Mouse (Mus musculus) midbrain, embryonic 13.5 days (tissue): ENCODE measurements around the gene Mptx2. TPM values are rescaled to one million over a fixed set of nuclear protein-coding genes. Genes with fewer than 3 reads are reported as not detected.
"Not testable (repeated sequence)": the region's sequence is repeated elsewhere in the genome, so short reads cannot be mapped to it uniquely, and the experiment has no call there.

Experiments used
- ATAC-seq: fragments of 200-750 bp; cut with Nextera tagmentation; 2 replicates; pipeline ENCODE4 v1.8.0; 2017; ENCODE audit warnings: mild to moderate bottlenecking, moderate TSS enrichment, moderate library complexity
- H3K27ac ChIP-seq: fragments of 300-500 bp; sonication (generic); 2 replicates; pipeline ENCODE4 v1.5.1; 2015; ENCODE audit warnings: inconsistent platforms, mild to moderate bottlenecking, moderate library complexity
- H3K27me3 ChIP-seq: fragments of 300-500 bp; sonication (generic); 2 replicates; pipeline ENCODE4 v1.6.1; 2015; ENCODE audit warnings: mild to moderate bottlenecking, inconsistent platforms
- H3K36me3 ChIP-seq: fragments of 300-500 bp; sonication (generic); 2 replicates; pipeline ENCODE4 v1.6.1; 2015; ENCODE audit warnings: mild to moderate bottlenecking, inconsistent platforms
- H3K4me1 ChIP-seq: fragments of 300-500 bp; sonication (generic); replicated peaks from 2 replicates; pipeline ENCODE4 v1.6.1; 2015; ENCODE audit warnings: inconsistent platforms
- H3K4me2 ChIP-seq: fragments of 300-500 bp; sonication (generic); replicated peaks from 2 replicates; pipeline ENCODE4 v1.6.1; 2015; ENCODE audit warnings: moderate library complexity, mild to moderate bottlenecking, inconsistent platforms
- H3K4me3 ChIP-seq: fragments of 300-500 bp; sonication (generic); replicated peaks from 2 replicates; pipeline ENCODE4 v1.5.1; 2015; ENCODE audit warnings: mild to moderate bottlenecking, inconsistent platforms
- H3K9ac ChIP-seq: fragments of 300-500 bp; sonication (generic); replicated peaks from 2 replicates; pipeline ENCODE4 v1.6.1; 2015; ENCODE audit warnings: mild to moderate bottlenecking, inconsistent platforms
- H3K9me3 ChIP-seq: fragments of 300-500 bp; sonication (generic); 2 replicates; pipeline ENCODE4 v1.6.1; 2016; ENCODE audit warnings: mild to moderate bottlenecking, inconsistent platforms
- whole genome bisulfite sequencing: fragments of 180-500 bp; shearing (Covaris S2); methylation state at CpG from one replicate; pipeline ENCODE4 v1.1.7; 2015; 5-methylcytosine and 5-hydroxymethylcytosine counted together
- polyA plus RNA-seq: library from polyadenylated mRNA; unstranded; fragments of >200 nt; fragmentation: Nextera tagmentation; extraction: Ambion mirVana; gene quantifications from 2 replicates; pipeline ENCODE4 v1.2.1, GENCODE M21; 2015

Gene Mptx2
- polyA plus RNA-seq, 1 experiment from 2014 or later: not detected

DNA sequence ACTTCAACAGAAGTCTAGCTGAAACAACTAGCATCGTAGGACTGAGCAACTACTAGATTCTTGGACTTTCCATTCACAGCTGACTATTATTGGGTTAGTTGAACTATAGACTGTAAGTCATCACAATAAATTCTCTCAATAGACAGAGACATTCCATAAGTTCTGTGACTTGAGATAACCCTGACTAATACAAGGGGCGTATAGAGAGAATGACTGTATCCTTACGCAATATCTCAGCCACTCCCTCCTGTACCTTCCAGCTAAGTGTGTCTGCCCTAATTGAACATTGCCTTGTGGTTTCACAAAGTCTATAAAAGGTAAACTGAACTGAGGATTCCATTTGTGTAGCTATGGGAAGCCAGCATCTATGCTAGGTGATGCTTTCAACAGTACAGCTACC, 27.7 kb downstream of the Mptx2 start:
- no peaks in the 10 kb centered on the region for H3K27me3 ChIP-seq

DNA sequence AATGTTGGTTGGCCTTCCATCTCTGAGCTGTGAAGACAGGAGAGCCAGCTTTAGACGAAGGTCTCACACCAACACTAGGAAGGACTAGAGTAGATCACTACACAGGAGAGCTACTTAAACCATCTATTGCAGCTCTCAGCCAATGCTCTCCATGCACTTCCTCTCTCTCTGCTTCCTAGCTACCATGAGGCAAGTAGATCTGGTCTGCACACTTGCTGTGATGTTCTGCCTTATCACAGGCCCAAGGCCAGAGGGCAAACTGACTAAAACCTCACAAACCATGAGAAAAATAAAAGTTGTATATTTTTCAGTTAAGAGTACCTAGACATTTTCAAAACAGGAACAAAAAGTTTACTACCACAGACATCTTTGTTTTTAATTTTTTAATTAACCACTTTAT, 40.6 kb downstream of the Mptx2 start:
- not testable (repeated sequence) for H3K4me1 ChIP-seq, H3K27me3 ChIP-seq, H3K4me2 ChIP-seq, H3K4me3 ChIP-seq, H3K27ac ChIP-seq, H3K9me3 ChIP-seq, H3K9ac ChIP-seq, ATAC-seq, H3K36me3 ChIP-seq
- WGBS: 85% methylated on average over 1 of the region's 1 CpGs

More for the DNA sequence above, 27.7 kb downstream of the Mptx2 start:
- no peak for ATAC-seq
- no peaks in the 10 kb centered on the region for H3K4me1 ChIP-seq
- H3K36me3 ChIP-seq: no peaks in the 10 kb centered on the region
- no peak overlapping the region for H3K4me2 ChIP-seq
- H3K27ac ChIP-seq: no peak overlapping the region
- H3K9ac ChIP-seq: no peak overlapping the region
- 94% methylated on average over 3 of the region's 3 CpGs for WGBS
- H3K4me3 ChIP-seq: no peak overlapping the region
- H3K9me3 ChIP-seq: no peaks in the 10 kb centered on the region

DNA sequence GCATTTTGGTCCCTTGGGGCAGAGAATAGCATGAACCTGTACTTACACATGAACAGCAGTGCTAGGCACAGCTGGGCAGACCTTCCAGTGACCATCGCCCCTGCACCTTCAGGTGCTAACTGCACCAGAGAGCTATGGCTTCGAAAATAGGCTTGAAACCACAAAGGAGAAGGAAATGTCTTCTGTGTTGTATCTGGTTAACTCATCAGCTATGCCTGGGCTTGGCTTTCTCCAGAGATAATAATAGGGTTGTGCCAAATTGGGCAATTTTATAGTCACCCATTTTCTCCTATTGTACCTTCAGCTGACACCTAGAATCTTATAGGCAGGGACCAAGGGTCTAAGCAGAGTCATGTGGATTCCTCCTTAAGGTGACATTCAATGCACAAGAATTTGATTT, 50.5 kb downstream of the Mptx2 start, which contains the start of gene Fcer1a:
Gene Fcer1a, minus strand, starts transcription at position 134 of the 400 bp plus-strand sequence.
- H3K4me3 ChIP-seq: no peak within 1 kb of the TSS
- no peak within 1 kb of the TSS for H3K9ac ChIP-seq
- H3K4me1 ChIP-seq: no peaks in the 10 kb centered on the region
- no peak within 1 kb of the TSS for H3K4me2 ChIP-seq
- no peaks in the 10 kb centered on the region for H3K27me3 ChIP-seq
- no peak for ATAC-seq
- H3K36me3 ChIP-seq: no peaks in the 10 kb centered on the region
- WGBS: 82% methylated on average over 2 of the region's 2 CpGs
- H3K27ac ChIP-seq: no peak within 1 kb of the TSS
- H3K9me3 ChIP-seq: no peaks in the 10 kb centered on the region

Other genes starting within 250 kb of the Mptx2 start
- not detected in 2 replicates for gene Olfr1408, start 140.4 kb downstream of the Mptx2 start, polyA plus RNA-seq
- gene Olfr1406, start 87.1 kb downstream of the Mptx2 start, polyA plus RNA-seq: not detected in 2 replicates
- gene Olfr218, start 80.0 kb downstream of the Mptx2 start, polyA plus RNA-seq: not detected in 2 replicates
- not detected in 2 replicates for gene Olfr1404, start 65.4 kb downstream of the Mptx2 start, polyA plus RNA-seq
- not detected in 2 replicates for gene Fcer1a, start 50.6 kb downstream of the Mptx2 start, polyA plus RNA-seq
- not detected in 2 replicates for gene Olfr418, start 11.8 kb downstream of the Mptx2 start, polyA plus RNA-seq
- gene Ackr1, start 56.0 kb upstream of the Mptx2 start, polyA plus RNA-seq: 14.0 and 14.8 TPM in 2 replicates
- 2.6 and 3.3 TPM in 2 replicates for gene Aim2, start 73.1 kb upstream of the Mptx2 start, polyA plus RNA-seq
- 44.1 and 49.5 TPM in 2 replicates for gene Cadm3, start 89.9 kb upstream of the Mptx2 start, polyA plus RNA-seq
- not detected in 2 replicates for gene Ifi206, start 213.3 kb upstream of the Mptx2 start, polyA plus RNA-seq